Mouse (Mus musculus) cortical plate, adult 2 months (tissue): ENCODE measurements around the gene Mei1.

ENCODE experiments used
- CTCF ChIP-seq: fragments of 200-500 bp; IDR thresholded peaks from 2 replicates; pipeline ENCODE4 v1.5.1; 2011; ENCODE audit warnings: mild to moderate bottlenecking, control low read depth, low read length; ENCODE audit not compliant: insufficient read depth; ENCODE audit errors: extremely low read depth
- POLR2A ChIP-seq: fragments of 200-500 bp; IDR thresholded peaks from 2 replicates; pipeline ENCODE4 v1.6.1; 2011; ENCODE audit warnings: mild to moderate bottlenecking, low read length, control low read depth; ENCODE audit not compliant: insufficient read depth; ENCODE audit errors: extremely low read depth

DNA sequence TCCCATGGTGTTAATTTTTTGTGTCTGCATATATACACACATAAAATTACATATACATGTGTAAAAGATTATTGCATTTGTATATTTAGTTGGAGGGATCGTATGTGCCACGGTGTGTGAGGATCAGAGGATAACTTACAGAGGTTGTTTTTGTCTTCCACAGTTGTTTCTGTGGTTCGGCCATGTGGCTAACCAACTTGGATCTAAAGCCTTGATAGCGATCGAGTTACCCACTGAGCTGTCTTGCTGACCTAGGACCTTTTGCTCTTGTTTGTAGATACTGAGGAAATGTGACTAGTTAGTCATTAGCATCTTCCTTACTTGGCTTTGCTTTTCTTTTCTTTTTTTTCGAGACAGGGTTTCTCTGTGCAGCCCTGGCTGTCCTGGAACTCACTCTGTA, 86.5 kb downstream of the Mei1 start:
- TF ChIP-seq CTCF (no peak), POLR2A (no peak)
